Mouse (Mus musculus): ENCODE measurements around the gene Nthl1. TPM values are rescaled to one million over a fixed set of nuclear protein-coding genes. Genes with fewer than 3 reads are reported as not detected.

Gene Nthl1
- polyA plus RNA-seq, 1 experiment from 2014 or later = 10.0 TPM

DNA sequence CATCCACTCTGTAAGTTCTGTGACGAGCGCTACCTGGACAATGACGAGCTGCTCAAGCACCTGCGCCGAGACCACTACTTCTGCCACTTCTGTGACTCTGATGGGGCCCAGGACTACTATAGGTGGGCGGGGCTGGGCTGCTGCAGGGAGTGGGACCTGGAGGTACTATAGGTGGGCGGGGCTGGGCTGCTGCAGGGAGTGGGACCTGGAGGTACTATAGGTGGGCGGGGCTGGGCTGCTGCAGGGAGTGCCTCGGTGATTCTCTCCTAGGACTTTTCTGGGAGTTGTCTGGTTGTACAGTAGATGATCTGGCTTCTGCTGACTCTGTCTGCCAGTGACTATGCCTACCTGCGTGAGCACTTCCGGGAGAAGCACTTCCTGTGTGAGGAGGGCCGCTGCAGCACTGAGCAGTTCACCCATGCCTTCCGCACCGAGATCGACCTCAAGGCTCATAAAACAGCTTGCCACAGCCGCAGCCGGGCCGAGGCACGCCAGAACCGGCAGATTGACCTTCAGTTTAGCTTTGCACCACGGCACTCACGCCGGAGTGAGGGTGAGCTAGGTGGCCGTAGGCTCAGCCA, 45.1 kb downstream of the Nthl1 start:
- H3K9me3 ChIP-seq = no peaks in the 10 kb centered on the region
- no peaks in the 10 kb centered on the region for H3K27me3 ChIP-seq
- H3K27ac ChIP-seq = no peak overlapping the region
- H3K4me2 ChIP-seq (replicated peaks) = no peak overlapping the region
- ATAC-seq = no peak
- H3K36me3 ChIP-seq = peaks cover 60% of the 10 kb centered on the region
- no peak overlapping the region for H3K4me3 ChIP-seq (replicated peaks)
- H3K9ac ChIP-seq (replicated peaks) = no peak overlapping the region
- WGBS = 95% methylated on average over 24 of the region's 24 CpGs
- no peaks in the 10 kb centered on the region; the same call in 1 of the 2 replicates for H3K4me1 ChIP-seq (replicated peaks)

DNA sequence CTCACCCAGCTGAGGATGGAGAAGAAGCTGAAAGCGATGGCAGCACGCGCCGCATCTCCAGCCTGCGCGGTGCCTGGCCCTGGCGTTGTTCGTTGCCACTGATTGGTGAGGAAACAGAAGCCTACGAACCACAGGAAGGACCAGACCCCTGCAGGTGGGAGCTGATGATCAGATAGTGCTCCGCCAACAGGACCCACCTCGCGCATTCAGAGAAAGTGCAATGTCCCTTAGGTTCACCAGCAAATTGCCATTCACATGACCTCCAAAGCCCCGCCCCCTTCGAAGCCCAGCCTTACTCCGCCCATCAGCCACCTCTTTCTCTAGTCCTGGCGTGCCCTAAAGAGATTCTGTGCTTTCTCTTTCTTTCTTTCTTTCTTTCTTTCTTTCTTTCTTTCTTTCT, 54.0 kb downstream of the Nthl1 start:
- H3K4me3 ChIP-seq (replicated peaks) = no peak overlapping the region
- peak overlapping the region; percentile 19; the same call in 1 of the 2 replicates for H3K4me2 ChIP-seq (replicated peaks)
- WGBS = 28% methylated on average over 16 of the region's 16 CpGs

DNA sequence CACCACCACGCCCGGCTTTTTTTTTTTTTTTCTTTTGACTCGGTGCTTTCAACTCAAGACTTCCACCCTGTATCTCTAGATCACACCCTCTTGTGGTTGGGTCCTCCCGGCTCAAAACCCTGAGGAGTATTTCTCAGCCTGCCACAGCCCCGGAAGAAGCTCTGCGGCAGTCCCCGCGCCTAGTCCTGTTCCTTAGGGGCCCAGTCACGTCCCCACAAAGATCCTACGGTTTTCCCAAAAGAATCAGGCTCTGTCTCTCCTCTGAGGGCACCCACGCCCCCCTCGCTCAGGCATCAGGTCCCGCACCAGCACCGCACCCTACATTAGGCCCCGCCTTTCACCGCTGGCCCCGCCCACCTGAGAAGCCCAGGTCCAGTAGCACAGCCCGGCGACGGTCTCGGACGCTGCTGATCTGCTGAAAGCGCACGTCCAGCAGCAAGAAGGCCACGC, 54.7 kb downstream of the Nthl1 start:
- H3K36me3 ChIP-seq = peaks cover 20% of the 10 kb centered on the region
- 2% methylated on average over 25 of the region's 25 CpGs for WGBS

More for the DNA sequence above, 54.0 kb downstream of the Nthl1 start:
- no peak for ATAC-seq
- peaks cover 43% of the 10 kb centered on the region for H3K4me1 ChIP-seq (replicated peaks)
- no peak overlapping the region for H3K27ac ChIP-seq
- peaks cover 45% of the 10 kb centered on the region for H3K27me3 ChIP-seq
- H3K36me3 ChIP-seq = peaks cover 20% of the 10 kb centered on the region
- no peaks in the 10 kb centered on the region for H3K9me3 ChIP-seq
- H3K9ac ChIP-seq (replicated peaks) = no peak overlapping the region

DNA sequence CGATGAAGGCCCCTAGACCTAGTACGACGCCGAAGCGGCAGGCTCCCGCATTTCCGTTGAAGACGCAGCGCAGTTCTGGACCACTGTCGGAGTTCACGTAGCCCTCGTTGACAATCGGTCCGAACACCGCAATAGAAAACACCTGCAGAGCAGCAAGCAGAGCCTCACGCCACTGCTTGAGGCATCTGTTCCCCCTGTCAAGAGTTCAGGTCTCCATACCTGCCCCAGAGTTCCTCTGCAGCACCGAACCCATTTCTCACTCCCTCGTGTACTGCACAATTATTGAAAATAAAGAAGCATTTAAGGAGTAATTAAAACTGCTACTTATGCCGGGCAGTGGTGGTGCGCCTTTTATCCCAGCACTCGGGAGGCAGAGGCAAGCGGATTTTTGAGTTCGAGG, 55.1 kb downstream of the Nthl1 start:
- Histone ChIP-seq H3K4me1 (replicated peaks) (peaks cover 43% of the 10 kb centered on the region), H3K27me3 (peaks cover 45% of the 10 kb centered on the region), H3K4me2 (replicated peaks) (peak overlapping the region; percentile 79), H3K9me3 (no peaks in the 10 kb centered on the region), H3K27ac (no peak overlapping the region), H3K4me3 (replicated peaks) (peak overlapping the region; percentile 81), H3K36me3 (peaks cover 20% of the 10 kb centered on the region), H3K9ac (replicated peaks) (peak overlapping the region; percentile 46)
- ATAC-seq = no peak
- 21% methylated on average over 23 of the region's 23 CpGs for WGBS

More for the DNA sequence above, 54.7 kb downstream of the Nthl1 start:
- H3K4me1 ChIP-seq (replicated peaks) = peaks cover 43% of the 10 kb centered on the region
- peak overlapping the region; percentile 79 for H3K4me2 ChIP-seq (replicated peaks)
- peak overlapping the region; percentile 81 for H3K4me3 ChIP-seq (replicated peaks)
- H3K9ac ChIP-seq (replicated peaks) = peak overlapping the region; percentile 46
- no peak overlapping the region for H3K27ac ChIP-seq
- ATAC-seq = no peak
- peaks cover 45% of the 10 kb centered on the region for H3K27me3 ChIP-seq
- H3K9me3 ChIP-seq = no peaks in the 10 kb centered on the region

Small RNA genes within 50 kb of the gene (microRNA-seq; reads per million reads assigned to microRNA genes)
- not detected for gene Gm24589

Other genes with a start within 250 kb of the Nthl1 start
- 370 and 374 TPM in 2 replicates for gene Rnps1, start 218.1 kb upstream of the Nthl1 start, polyA plus RNA-seq (2015; fragmentation: Nextera tagmentation; extraction: Ambion mirVana)
- 45.5 and 45.9 TPM in 2 replicates for gene Eci1, start 206.0 kb upstream of the Nthl1 start, polyA plus RNA-seq (2015; fragmentation: Nextera tagmentation; extraction: Ambion mirVana)
- gene Dnase1l2, start 189.6 kb upstream of the Nthl1 start, polyA plus RNA-seq (2015; fragmentation: Nextera tagmentation; extraction: Ambion mirVana) = 6.8 and 6.9 TPM in 2 replicates
- 44.0 and 45.1 TPM in 2 replicates for gene E4f1, start 162.4 kb upstream of the Nthl1 start, polyA plus RNA-seq (2015; fragmentation: Nextera tagmentation; extraction: Ambion mirVana)
- gene Pgp, start 162.3 kb upstream of the Nthl1 start, polyA plus RNA-seq (2015; fragmentation: Nextera tagmentation; extraction: Ambion mirVana) = 48.3 and 54.9 TPM in 2 replicates
- not detected in 2 replicates for gene Bricd5, start 158.8 kb upstream of the Nthl1 start, polyA plus RNA-seq (2015; fragmentation: Nextera tagmentation; extraction: Ambion mirVana)
- gene Mlst8, start 153.6 kb upstream of the Nthl1 start, polyA plus RNA-seq (2015; fragmentation: Nextera tagmentation; extraction: Ambion mirVana) = 38.6 and 41.4 TPM in 2 replicates
- gene Caskin1, start 144.1 kb upstream of the Nthl1 start, polyA plus RNA-seq (2015; fragmentation: Nextera tagmentation; extraction: Ambion mirVana) = 24.7 and 29.1 TPM in 2 replicates
- 97.3 and 106 TPM in 2 replicates for gene Traf7, start 104.7 kb upstream of the Nthl1 start, polyA plus RNA-seq (2015; fragmentation: Nextera tagmentation; extraction: Ambion mirVana)
- gene Rab26, start 98.5 kb upstream of the Nthl1 start, polyA plus RNA-seq (2015; fragmentation: Nextera tagmentation; extraction: Ambion mirVana) = 2.9 TPM in 2 replicates
- 17.7 and 19.4 TPM in 2 replicates for gene Pkd1, start 82.8 kb upstream of the Nthl1 start, polyA plus RNA-seq (2015; fragmentation: Nextera tagmentation; extraction: Ambion mirVana)
- gene Tsc2, start 50 bp upstream of the Nthl1 start, polyA plus RNA-seq (2015; fragmentation: Nextera tagmentation; extraction: Ambion mirVana) = 73.1 and 74.1 TPM in 2 replicates
- gene Slc9a3r2, start 17.6 kb downstream of the Nthl1 start, polyA plus RNA-seq (2015; fragmentation: Nextera tagmentation; extraction: Ambion mirVana) = 21.3 and 23.5 TPM in 2 replicates
- not detected in 2 replicates for gene Npw, start 25.8 kb downstream of the Nthl1 start, polyA plus RNA-seq (2015; fragmentation: Nextera tagmentation; extraction: Ambion mirVana)
- 15.0 and 18.6 TPM in 2 replicates for gene Zfp598, start 37.0 kb downstream of the Nthl1 start, polyA plus RNA-seq (2015; fragmentation: Nextera tagmentation; extraction: Ambion mirVana)
- gene Syngr3, start 57.3 kb downstream of the Nthl1 start, polyA plus RNA-seq (2015; fragmentation: Nextera tagmentation; extraction: Ambion mirVana) = 95.0 and 98.1 TPM in 2 replicates
- gene Gfer, start 63.5 kb downstream of the Nthl1 start, polyA plus RNA-seq (2015; fragmentation: Nextera tagmentation; extraction: Ambion mirVana) = 36.7 and 39.9 TPM in 2 replicates
- gene Noxo1, start 63.6 kb downstream of the Nthl1 start, polyA plus RNA-seq (2015; fragmentation: Nextera tagmentation; extraction: Ambion mirVana) = 1.7 and 2.2 TPM in 2 replicates
- gene Tbl3, start 75.0 kb downstream of the Nthl1 start, polyA plus RNA-seq (2015; fragmentation: Nextera tagmentation; extraction: Ambion mirVana) = 81.4 and 84.3 TPM in 2 replicates
- gene Rnf151, start 85.4 kb downstream of the Nthl1 start, polyA plus RNA-seq (2015; fragmentation: Nextera tagmentation; extraction: Ambion mirVana) = not detected in 2 replicates
- gene Rps2, start 85.4 kb downstream of the Nthl1 start, polyA plus RNA-seq (2015; fragmentation: Nextera tagmentation; extraction: Ambion mirVana) = 770 and 771 TPM in 2 replicates
- 257 and 260 TPM in 2 replicates for gene Ndufb10, start 91.8 kb downstream of the Nthl1 start, polyA plus RNA-seq (2015; fragmentation: Nextera tagmentation; extraction: Ambion mirVana)
- not detected in 2 replicates for gene Rpl3l, start 95.1 kb downstream of the Nthl1 start, polyA plus RNA-seq (2015; fragmentation: Nextera tagmentation; extraction: Ambion mirVana)
- gene Msrb1, start 104.0 kb downstream of the Nthl1 start, polyA plus RNA-seq (2015; fragmentation: Nextera tagmentation; extraction: Ambion mirVana) = 18.0 and 19.6 TPM in 2 replicates
- gene Hs3st6, start 120.3 kb downstream of the Nthl1 start, polyA plus RNA-seq (2015; fragmentation: Nextera tagmentation; extraction: Ambion mirVana) = 0.13 and 0.22 TPM in 2 replicates
- gene Meiob, start 171.6 kb downstream of the Nthl1 start, polyA plus RNA-seq (2015; fragmentation: Nextera tagmentation; extraction: Ambion mirVana) = not detected in 2 replicates
- 43.9 and 49.7 TPM in 2 replicates for gene Hagh, start 207.5 kb downstream of the Nthl1 start, polyA plus RNA-seq (2015; fragmentation: Nextera tagmentation; extraction: Ambion mirVana)
- gene Fahd1, start 217.7 kb downstream of the Nthl1 start, polyA plus RNA-seq (2015; fragmentation: Nextera tagmentation; extraction: Ambion mirVana) = 17.9 and 18.4 TPM in 2 replicates
- gene Igfals, start 233.3 kb downstream of the Nthl1 start, polyA plus RNA-seq (2015; fragmentation: Nextera tagmentation; extraction: Ambion mirVana) = 0.28 TPM in 1 of 2 replicates, not detected in the other